9 mouse cellular contexts compared by ENCODE assay signal in genomic region chr15:3987981-3988380, GRCm38 (mm10). TPM values are rescaled to one million over a fixed set of nuclear protein-coding genes. Genes with fewer than 3 reads are reported as not detected.
A peak's percentile ranks its signal among the peaks of the same experiment; 100 is the strongest.
DNase-seq lines count a peak whose midpoint lies in the region; ATAC-seq and TF ChIP-seq lines count a peak whose summit lies in the region.
"Had no signal": no experiment of that assay in that cellular context is flagged by ENCODE, and none has a peak within 500 bp of the region (broad histone marks: within the 10 kb centered on the region; RNA-seq: fewer than 3 reads in every experiment).

No protein-coding gene starts in this region.

- H3K4me2 ChIP-seq in forebrain, postnatal 0 days (ENCODE audit: low read depth), result no peak overlapping the region
- H3K4me2 ChIP-seq: embryonic facial prominence, embryonic 15.5 days; liver, embryonic 15.5 days had no signal

- TF ChIP-seq CTCF in forebrain, postnatal 0 days (IDR thresholded peaks at IDR 0.05; ENCODE audit: low read depth), result peak; percentile 79

- peak; percentile 66 for DNase-seq in kidney, postnatal 10 days
- no peak for DNase-seq in kidney, adult 18-20 months
- DNase-seq in R1 (ENCODE audit: low read depth, low spot score), result peak; percentile 55
- peak; percentile 69 for DNase-seq in forebrain, postnatal 0 days
- peak; percentile 42 for DNase-seq in mesoderm, embryonic 11.5 days (ENCODE audit: low read depth, low spot score)
- no peak for DNase-seq in layer of hippocampus, adult 9-10 months (ENCODE audit: low spot score)

- H3K9me3 ChIP-seq in forebrain, postnatal 0 days (ENCODE audit: low read length), result no peaks in the 10 kb centered on the region
- H3K9me3 ChIP-seq: embryonic facial prominence, embryonic 15.5 days; liver, embryonic 15.5 days had no signal

- no peak overlapping the region for H3K4me3 ChIP-seq in forebrain, postnatal 0 days (ENCODE audit: low read depth, low read length)
- H3K4me3 ChIP-seq: embryonic facial prominence, embryonic 15.5 days; liver, embryonic 15.5 days had no signal

- no peaks in the 10 kb centered on the region for H3K27me3 ChIP-seq in forebrain, postnatal 0 days (ENCODE audit: insufficient read depth, low read length)
- H3K27me3 ChIP-seq: embryonic facial prominence, embryonic 15.5 days; liver, embryonic 15.5 days had no signal

- no peaks in the 10 kb centered on the region for H3K4me1 ChIP-seq in forebrain, postnatal 0 days (ENCODE audit: insufficient read depth)
- H3K4me1 ChIP-seq: embryonic facial prominence, embryonic 15.5 days; liver, embryonic 15.5 days had no signal

- H3K36me3 ChIP-seq in forebrain, postnatal 0 days (ENCODE audit: insufficient read depth), result peaks cover 43% of the 10 kb centered on the region

- no peak overlapping the region for H3K27ac ChIP-seq in forebrain, postnatal 0 days (ENCODE audit: low read depth, low read length)
- H3K27ac ChIP-seq: embryonic facial prominence, embryonic 15.5 days; liver, embryonic 15.5 days had no signal

- no peak overlapping the region for H3K9ac ChIP-seq in forebrain, postnatal 0 days
- H3K9ac ChIP-seq: embryonic facial prominence, embryonic 15.5 days; liver, embryonic 15.5 days had no signal

- WGBS in forebrain, postnatal 0 days, result 59% methylated on average over 2 of the region's 2 CpGs

- ATAC-seq in CD4-positive, CD25-positive, alpha-beta regulatory T cell, adult 4 months, result peak; percentile 77
- peak; percentile 69 for ATAC-seq in forebrain, postnatal 0 days

RNA-seq across cellular contexts. Expression of gene AW549877, which starts 7.6 kb away (rescaled TPM):
- polyA plus RNA-seq in CD4-positive, CD25-positive, alpha-beta regulatory T cell, adult 4 months (2017; shearing (Covaris generic)), result 10 to 100 TPM; 33.3 to 34.5 TPM
- 23.2 and 26.2 TPM in 2 replicates for total RNA-seq in forebrain, postnatal 0 days (2014; rRNA removed)
- 15.7 and 19.6 TPM in 2 replicates for polyA plus RNA-seq in forebrain, postnatal 0 days (2015; fragmentation: Nextera tagmentation; extraction: Ambion mirVana)

RNA-seq across cellular contexts. Expression of gene Fbxo4, which starts 8.6 kb away (rescaled TPM):
- polyA plus RNA-seq in CD4-positive, CD25-positive, alpha-beta regulatory T cell, adult 4 months (2017; shearing (Covaris generic)), result 1 to 10 TPM; 2.4 to 8.0 TPM
- 13.3 and 13.9 TPM in 2 replicates for total RNA-seq in forebrain, postnatal 0 days (2014; rRNA removed)
- 10.5 and 11.1 TPM in 2 replicates for polyA plus RNA-seq in forebrain, postnatal 0 days (2015; fragmentation: Nextera tagmentation; extraction: Ambion mirVana)

RNA-seq across cellular contexts. Expression of gene Oxct1, which starts 38.2 kb away (rescaled TPM):
- 10 to 100 TPM; 46.6 to 74.0 TPM for polyA plus RNA-seq in CD4-positive, CD25-positive, alpha-beta regulatory T cell, adult 4 months (2017; shearing (Covaris generic))
- 307 and 354 TPM in 2 replicates for total RNA-seq in forebrain, postnatal 0 days (2014; rRNA removed)
- 375 and 419 TPM in 2 replicates for polyA plus RNA-seq in forebrain, postnatal 0 days (2015; fragmentation: Nextera tagmentation; extraction: Ambion mirVana)

Comparison
In these comparisons a context has a peak if more than half of its experiments do, and no peak if none do; other contexts are left out.
1. DNase-seq: peak in kidney, postnatal 10 days (single experiment), R1 (single experiment), forebrain, postnatal 0 days (single experiment) and mesoderm, embryonic 11.5 days (single experiment); none in kidney, adult 18-20 months (single experiment) and layer of hippocampus, adult 9-10 months (single experiment).